Mouse (Mus musculus): ENCODE data around the gene Plac8.

Plac8 gene

DNA sequence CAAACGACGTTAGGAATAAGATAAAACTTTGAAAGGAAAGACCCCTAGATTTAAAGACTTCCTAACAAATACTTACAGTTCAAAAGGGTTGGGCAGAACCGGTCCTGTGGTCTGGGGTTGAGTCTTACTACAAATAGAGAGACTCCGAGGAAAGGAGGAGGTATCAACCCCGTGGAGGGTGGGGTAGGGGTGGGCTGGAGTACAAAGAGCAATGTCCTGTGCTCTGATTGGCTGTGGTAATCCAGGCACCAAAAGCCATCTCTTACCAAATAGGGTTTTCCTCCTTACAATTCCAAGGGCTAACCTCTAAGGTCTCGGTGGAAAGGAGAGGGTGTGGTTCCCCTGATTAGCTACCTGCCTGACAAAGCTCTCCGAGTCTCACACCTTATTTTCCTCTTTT lies at the start of gene Plac8:
Gene Plac8 (minus strand): TSS at position 177 of the 400 bp plus-strand sequence.
- DNase-seq: peak; percentile 41

DNA sequence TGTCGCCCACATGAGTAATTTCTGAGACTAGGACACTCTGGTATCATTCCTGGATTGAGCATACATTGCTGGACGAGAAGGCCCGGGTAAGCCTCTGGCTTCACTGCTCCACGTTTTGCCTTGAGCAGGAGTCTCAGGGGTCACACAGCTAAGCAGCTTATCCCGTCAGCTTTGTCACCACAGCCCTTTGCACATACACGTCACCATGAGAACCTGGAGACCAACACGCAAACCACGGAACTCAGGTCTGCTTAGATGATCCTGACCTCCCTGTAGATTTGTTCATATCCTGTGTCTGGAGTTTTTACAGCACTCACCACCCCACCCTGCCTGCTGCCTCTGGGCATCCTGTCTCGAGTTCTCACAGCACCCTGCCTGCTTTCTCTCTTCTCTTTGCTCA lies 48.9 kb upstream of the Plac8 start:
- DNase-seq: no peak

GRCm38 (mm10) chr5:100619586-100620275 lies 47.7 kb upstream of the Plac8 start:
- DNase-seq: no peak

DNA sequence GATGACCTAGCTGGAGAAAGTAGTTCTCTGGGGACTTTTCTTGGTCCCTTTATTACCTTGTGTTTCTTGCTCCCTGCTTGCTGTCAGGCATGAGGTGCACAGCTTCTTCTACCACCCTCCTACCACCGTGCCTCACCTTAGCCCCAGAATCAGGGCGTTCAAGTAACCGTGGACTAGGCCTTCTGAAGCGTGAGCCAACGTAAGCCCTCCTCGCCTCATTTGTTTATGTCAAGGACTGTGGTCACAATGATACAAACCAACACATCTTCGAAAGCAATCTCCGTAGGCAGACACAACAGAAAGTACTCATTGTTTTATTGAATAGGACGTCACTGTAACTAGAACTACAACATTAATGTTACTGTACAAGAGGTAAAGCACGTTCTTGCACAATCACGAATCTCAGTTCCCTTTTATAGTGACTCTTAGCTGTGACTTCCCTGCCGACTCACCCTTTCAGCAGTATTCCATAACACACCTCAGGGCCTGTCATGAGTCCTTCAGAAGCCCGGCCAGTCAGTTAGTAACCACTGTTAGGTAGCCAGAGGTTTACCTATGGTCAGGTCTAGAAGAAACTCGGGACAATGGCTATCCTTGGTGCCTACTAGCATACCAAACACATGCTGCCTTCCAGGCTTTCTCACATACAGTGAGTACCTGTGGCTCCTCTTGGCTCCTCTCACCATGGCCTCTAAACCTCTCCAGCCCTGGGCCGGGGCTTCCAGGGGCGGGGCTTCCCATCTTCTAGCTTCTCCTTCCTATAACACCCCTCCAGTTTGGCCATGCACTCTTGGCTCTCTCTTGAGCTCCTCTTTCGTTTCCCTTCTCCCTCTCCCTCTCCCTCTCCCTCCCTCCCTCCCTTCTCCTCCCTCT lies 42.1 kb upstream of the Plac8 start:
- DNase-seq: no peak

GRCm38 (mm10) chr5:100607868-100608267 lies 35.8 kb upstream of the Plac8 start:
- DNase-seq: no peak

DNA sequence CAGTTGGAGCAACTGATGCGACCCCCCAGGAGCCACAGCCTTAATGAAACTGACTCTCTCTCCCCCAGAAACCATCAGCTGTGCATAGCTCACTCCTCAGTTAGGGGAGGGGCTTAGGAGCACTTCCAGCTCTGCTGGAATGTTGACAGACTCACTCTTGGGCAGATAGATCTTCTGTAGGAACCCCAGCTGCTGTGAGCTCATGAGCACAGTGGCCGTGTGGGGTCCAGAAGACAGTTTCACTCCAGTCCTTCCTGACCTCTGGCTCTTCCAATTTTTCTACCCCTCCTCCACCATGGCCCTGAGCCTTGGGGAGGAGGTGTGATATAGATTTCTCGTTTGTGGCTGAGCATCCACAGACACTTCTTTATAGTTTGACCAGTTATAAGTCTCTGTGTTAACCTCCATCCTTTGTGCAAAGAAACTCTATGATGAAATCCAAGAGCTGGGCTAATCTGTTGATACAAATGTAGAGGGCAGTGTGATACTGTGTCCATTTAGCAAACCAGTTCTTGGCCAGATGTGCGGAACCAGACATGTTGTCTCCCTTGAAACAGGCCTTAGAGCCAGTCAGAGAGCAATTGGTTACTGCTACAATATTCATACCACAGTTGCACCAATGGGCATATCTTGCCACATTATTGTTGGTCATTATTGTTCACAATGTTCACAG lies 35.2 kb upstream of the Plac8 start:
- DNase-seq: peak; percentile 47

- DNase-seq: peak; percentile 84
Observed at GRCm38 (mm10) chr5:100605828-100606229, 33.8 kb upstream of the Plac8 start.

GRCm38 (mm10) chr5:100604061-100604460 lies 32.0 kb upstream of the Plac8 start:
- DNase-seq: peak; percentile 45

GRCm38 (mm10) chr5:100601864-100602263 lies 29.8 kb upstream of the Plac8 start:
- no peak for DNase-seq

GRCm38 (mm10) chr5:100598961-100599463 lies 27.0 kb upstream of the Plac8 start:
- no peak for DNase-seq

DNA sequence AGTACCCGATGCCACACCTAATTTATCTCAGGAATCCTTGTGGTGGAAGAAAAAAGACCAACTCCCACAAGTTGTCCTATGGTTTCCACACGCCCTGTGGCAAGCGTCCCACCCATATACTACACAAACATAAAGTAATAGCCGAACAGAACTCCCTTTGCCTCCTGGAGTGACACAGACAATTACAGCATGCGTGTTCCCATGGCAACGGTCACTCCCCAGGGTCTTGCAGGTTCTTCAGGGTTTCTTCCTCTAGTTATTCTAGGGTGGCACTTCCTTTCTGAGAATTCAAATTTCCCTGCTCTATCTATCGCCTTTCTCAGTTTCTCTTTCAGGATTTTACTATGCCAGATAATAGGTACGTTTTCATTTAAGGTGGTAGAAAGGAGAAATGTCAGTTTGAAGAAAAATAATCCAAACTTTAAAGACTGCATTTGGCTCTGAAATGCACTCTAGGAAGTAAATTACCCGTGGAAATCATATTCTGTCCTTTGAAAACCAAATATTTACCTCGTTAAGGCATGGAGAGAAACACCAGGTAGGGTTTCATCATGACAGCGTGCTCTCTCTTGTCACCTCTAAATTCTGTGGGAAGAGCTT lies 25.9 kb upstream of the Plac8 start:
- DNase-seq: no peak

DNA sequence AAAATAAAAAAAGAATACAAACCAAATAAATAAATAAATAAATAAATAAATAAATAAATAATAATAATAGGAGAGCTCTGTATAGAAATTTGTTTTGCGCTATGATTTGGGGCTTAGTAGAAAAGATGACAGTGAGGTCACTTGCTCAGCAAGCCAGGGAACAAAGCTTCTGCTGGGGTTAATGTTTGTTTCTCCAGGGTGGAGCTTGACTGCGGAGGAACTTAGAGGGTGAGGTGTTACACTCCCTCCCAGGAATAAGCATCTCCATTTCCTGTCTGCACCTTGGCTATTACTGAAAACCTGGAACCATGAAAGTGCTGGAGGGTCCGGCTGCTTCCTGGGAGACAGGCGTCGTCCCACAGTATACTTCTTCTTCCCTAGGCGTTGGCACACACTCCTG lies 24.0 kb upstream of the Plac8 start:
- no peak for DNase-seq

- no peak for DNase-seq
Observed at GRCm38 (mm10) chr5:100594803-100595467, 22.9 kb upstream of the Plac8 start.

DNA sequence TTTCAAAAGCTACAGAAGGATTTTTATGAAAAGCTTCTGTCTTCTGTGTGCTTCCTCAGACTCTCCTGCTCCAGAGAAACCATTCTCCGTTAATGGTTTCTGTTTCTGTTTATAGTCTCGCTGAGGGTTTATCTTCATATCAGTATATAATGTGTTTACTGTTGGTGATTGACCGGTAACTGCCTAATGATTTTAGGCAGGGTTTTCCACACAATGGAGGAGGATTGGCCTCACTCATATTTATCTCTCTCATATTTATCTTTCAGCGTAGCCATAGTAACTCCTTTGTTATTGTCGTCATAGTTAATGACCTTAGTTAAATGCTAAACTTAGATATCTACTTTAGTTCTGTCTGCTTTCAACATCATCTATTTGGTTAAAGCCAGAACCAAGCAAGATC lies 18.5 kb upstream of the Plac8 start:
- DNase-seq: no peak

- no peak for DNase-seq
Observed at GRCm38 (mm10) chr5:100587626-100588025, 15.6 kb upstream of the Plac8 start.

DNA sequence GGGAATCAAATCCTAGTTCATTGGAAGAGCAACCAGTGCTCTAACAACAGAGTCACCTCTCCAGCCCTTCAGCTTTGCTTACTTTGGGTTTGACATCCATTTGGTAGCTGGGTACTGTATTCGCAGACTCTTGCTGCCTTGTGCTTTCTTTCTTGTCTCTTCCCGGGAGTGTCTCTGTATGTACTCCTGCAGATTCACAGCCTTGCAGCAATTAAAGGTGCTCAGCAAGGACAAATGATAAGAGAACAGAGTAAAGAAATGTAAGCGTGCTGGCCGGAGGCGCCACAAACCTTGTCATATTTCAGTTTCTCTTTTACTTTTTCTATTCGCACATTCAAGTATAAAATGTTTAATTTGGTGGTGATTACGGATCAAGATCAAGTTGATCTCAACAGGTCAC lies 15.1 kb upstream of the Plac8 start:
- no peak for DNase-seq

- DNase-seq: no peak
Observed at GRCm38 (mm10) chr5:100585657-100586056, 13.6 kb upstream of the Plac8 start.

- no peak for DNase-seq
Observed at GRCm38 (mm10) chr5:100585206-100585644, 13.2 kb upstream of the Plac8 start.

- DNase-seq: no peak
Observed at GRCm38 (mm10) chr5:100583066-100583465, 11.0 kb upstream of the Plac8 start.

- no peak for DNase-seq
Observed at GRCm38 (mm10) chr5:100582435-100582826, 10.4 kb upstream of the Plac8 start.

DNA sequence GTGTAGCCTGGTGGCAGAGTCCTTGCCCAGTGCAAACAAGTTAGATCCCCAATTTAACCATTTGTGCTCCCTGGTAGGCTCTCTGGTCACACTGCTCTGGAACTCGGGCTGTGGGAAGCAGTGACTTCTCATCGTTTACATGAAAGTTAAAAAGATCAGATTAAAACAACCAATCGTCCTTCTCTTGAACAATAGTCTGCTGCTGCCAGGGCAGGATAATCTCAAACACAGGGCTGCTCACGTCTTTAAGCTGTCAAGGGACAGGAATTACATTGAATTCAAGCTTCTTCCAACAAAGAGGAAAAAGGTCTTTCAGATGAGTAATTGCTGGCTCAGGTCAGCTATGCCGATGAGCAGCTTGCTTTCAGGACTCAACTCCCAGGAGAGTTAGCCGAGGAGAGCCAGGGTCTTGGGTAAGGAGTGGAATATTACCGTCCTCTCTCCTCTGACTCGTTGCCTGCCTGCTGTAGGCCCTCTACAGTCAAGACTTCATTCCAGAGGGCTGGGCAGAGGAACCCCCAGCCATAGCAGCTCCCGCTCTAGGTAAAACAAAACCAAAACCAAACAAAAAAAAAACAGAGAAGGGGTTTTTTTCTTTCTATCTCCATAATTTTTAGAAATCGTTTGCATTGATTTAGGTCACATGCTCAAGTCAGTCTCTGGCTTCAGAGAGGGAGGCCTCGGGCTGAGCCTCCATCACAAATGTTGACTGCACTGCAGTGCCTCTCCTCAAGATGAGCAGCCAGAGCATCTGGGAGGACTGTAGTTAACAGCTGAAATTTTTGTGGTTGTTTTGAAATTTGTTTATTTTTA lies 9.8 kb upstream of the Plac8 start:
- DNase-seq: no peak
